Mouse (Mus musculus) urinary bladder, postnatal 4 days (tissue): ENCODE data around the gene Cyp4a29.
"Not testable (repeated sequence)": the region's sequence is repeated elsewhere in the genome, so short reads cannot be mapped to it uniquely, and the experiment has no call there.

Experiments
- DNase-seq, 2 experiments: peaks; one replicate each; pipeline ENCODE4 v3.0.0; 2021 to 2022; ENCODE audit warnings: low spot score in 2 of 2

The Cyp4a29 gene

DNA sequence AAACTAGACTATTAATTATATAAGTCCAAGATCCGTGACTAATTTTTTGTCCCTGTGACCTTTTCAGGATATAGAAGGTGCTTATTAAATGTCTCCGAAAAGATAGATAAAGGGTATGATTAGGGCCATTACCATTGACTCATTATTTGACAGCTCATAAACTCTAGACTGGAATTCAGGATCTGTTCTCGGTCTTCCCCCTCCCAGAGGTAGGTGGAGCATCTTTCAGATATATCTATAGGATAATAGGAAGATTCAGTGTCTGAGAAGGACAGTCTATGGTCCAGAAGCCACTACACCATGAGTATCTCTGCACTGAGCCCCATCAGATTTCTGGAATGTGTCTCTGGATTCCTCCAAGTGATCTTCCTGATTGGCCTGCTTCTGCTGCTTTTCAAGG, at the start of gene Cyp4a29:
Gene Cyp4a29 (plus strand): TSS at position 301 of the 400 bp plus-strand sequence.
- no peak for DNase-seq

GRCm38 (mm10) chr4:115232901-115233300, 9.0 kb upstream of the Cyp4a29 start:
- not testable (repeated sequence) for DNase-seq

- no peak for DNase-seq
Observed at GRCm38 (mm10) chr4:115236462-115237096, 5.3 kb upstream of the Cyp4a29 start.

- not testable (repeated sequence) for DNase-seq
Observed at GRCm38 (mm10) chr4:115264687-115265569, 23.0 kb downstream of the Cyp4a29 start.

GRCm38 (mm10) chr4:115278215-115278982, 36.5 kb downstream of the Cyp4a29 start:
- DNase-seq = not testable (repeated sequence)

DNA sequence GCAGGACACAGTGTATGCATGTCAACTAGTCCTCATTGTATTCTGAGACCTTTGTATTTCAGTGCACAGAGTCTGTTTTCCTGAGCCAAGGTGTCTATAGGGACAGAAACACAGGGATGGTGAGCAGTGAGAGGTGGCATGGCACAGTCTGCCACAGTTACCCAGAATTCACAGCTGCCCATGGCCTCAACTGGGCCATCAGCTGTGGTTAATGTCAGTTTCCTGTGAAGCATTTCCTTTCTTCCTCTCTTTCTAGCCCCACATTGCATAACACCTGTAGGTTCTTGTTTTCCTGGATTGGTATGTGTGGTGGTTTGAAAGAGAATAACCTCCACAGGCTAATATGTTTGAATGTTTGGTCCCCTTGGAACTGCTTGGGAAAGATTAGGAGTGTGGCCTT, 38.5 kb downstream of the Cyp4a29 start:
- no peak for DNase-seq

- DNase-seq = not testable (repeated sequence)
Observed at GRCm38 (mm10) chr4:115280779-115281178, 38.9 kb downstream of the Cyp4a29 start.

DNA sequence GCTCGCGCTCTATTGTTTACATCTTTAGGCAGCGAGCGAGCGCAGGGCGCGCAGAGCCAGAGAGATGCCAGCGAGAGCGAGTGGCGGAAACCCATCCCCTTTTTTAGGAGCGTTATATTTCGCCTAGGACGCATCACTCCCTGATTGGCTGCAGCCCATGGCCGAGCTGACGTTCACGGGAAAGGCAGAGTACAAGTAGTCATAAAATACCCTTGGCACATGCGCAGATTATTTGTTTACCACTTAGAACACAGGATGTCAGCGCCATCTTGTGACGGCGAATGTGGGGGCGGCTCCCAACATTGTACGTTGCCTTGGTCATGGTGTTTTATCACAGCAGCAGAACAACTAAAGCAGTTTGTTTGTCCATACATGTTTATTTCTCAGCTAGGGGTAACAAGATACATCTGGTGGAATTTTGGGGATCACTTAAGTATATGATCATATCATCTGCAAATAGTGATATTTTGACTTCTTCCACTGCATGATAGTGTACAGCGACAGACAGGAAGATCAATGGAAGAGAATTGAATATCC, 39.4 kb downstream of the Cyp4a29 start:
- DNase-seq = not testable (repeated sequence)

DNA sequence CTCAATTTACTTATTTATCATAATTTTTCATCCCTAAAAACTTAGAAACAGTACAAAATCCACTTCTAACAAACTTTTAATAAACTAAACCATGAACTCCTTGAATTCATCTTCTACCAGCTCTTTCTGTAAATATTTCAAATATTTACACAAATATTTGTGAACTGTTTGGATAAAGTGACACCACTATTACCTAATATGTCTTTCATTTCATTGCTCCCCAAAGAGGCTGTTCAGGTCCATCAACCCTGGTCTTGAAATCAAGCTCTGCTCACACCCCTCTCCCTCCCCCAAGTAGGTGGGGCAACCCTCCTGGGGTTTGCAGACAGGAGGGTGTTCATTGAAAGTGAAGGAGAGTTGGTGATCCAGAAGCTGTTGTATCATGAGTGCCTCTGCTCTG, 56.9 kb downstream of the Cyp4a29 start, which contains the start of gene Cyp4a12a:
Gene Cyp4a12a (plus strand): TSS at position 301 of the 400 bp plus-strand sequence.
- not testable (repeated sequence) for DNase-seq
